Mouse (Mus musculus): ENCODE measurements at regions not wholly inside any gene's neighbourhood (a gene's known extent, or its start where the extent isn't known, plus 50 kb on each side); places are given as distances from the start of the nearest gene placed in this dataset.
A peak's percentile ranks its signal among the peaks of the same experiment; 100 is the strongest.

GRCm38 (mm10) chr12:58901931-58902330 lies 109.9 kb downstream of the Sec23a start:
- ATAC-seq: no peak
- 90% methylated on average over 3 of the region's 3 CpGs for WGBS
- no peaks in the 10 kb centered on the region for H3K27me3 ChIP-seq
- no peak overlapping the region for H3K9ac ChIP-seq
- H3K4me2 ChIP-seq: no peak overlapping the region
- no peak overlapping the region for H3K27ac ChIP-seq
- H3K36me3 ChIP-seq (ENCODE audit: poor library complexity, severe bottlenecking): no peaks in the 10 kb centered on the region
- no peak overlapping the region for H3K4me3 ChIP-seq
- H3K4me1 ChIP-seq: no peaks in the 10 kb centered on the region
- no peaks in the 10 kb centered on the region for H3K9me3 ChIP-seq (replicated peaks)

GRCm38 (mm10) chr12:58875808-58876207 lies 136.0 kb downstream of the Sec23a start:
- no peak overlapping the region for H3K9ac ChIP-seq
- no peaks in the 10 kb centered on the region for H3K27me3 ChIP-seq
- no peak overlapping the region for H3K4me2 ChIP-seq
- no peak for ATAC-seq
- H3K27ac ChIP-seq: no peak overlapping the region
- WGBS: 75% methylated on average over 2 of the region's 2 CpGs
- no peak overlapping the region for H3K4me3 ChIP-seq
- 0 out of 2 replicates have a peak, but pooled peaks cover 4% of the 10 kb centered on the region for H3K4me1 ChIP-seq
- no peaks in the 10 kb centered on the region for H3K9me3 ChIP-seq (replicated peaks)
- H3K36me3 ChIP-seq (ENCODE audit: poor library complexity, severe bottlenecking): no peaks in the 10 kb centered on the region

GRCm38 (mm10) chr12:58872465-58872864 lies 139.4 kb downstream of the Sec23a start:
- H3K9me3 ChIP-seq (replicated peaks): no peaks in the 10 kb centered on the region
- ATAC-seq: no peak
- no peak overlapping the region for H3K27ac ChIP-seq
- no peak overlapping the region for H3K4me3 ChIP-seq
- H3K36me3 ChIP-seq (ENCODE audit: poor library complexity, severe bottlenecking): no peaks in the 10 kb centered on the region
- 0 out of 2 replicates have a peak, but pooled peaks cover 4% of the 10 kb centered on the region for H3K4me1 ChIP-seq
- no peak overlapping the region for H3K9ac ChIP-seq
- no peaks in the 10 kb centered on the region for H3K27me3 ChIP-seq
- H3K4me2 ChIP-seq: no peak overlapping the region

- H3K4me3 ChIP-seq: no peak overlapping the region
- H3K4me1 ChIP-seq: no peaks in the 10 kb centered on the region
- ATAC-seq: no peak
- H3K4me2 ChIP-seq: no peak overlapping the region
- 79% methylated on average over 2 of the region's 2 CpGs for WGBS
- no peak overlapping the region for H3K27ac ChIP-seq
- H3K9ac ChIP-seq: no peak overlapping the region
- H3K9me3 ChIP-seq (replicated peaks): 0 out of 2 replicates have a peak, but pooled peaks cover 7% of the 10 kb centered on the region
- no peaks in the 10 kb centered on the region for H3K27me3 ChIP-seq
- no peaks in the 10 kb centered on the region for H3K36me3 ChIP-seq (ENCODE audit: poor library complexity, severe bottlenecking)
Observed at GRCm38 (mm10) chr12:58856498-58856897, 155.3 kb downstream of the Sec23a start.

GRCm38 (mm10) chr12:58851677-58852385 lies 160.0 kb downstream of the Sec23a start:
- H3K4me1 ChIP-seq: no peaks in the 10 kb centered on the region
- H3K4me2 ChIP-seq: no peak overlapping the region
- peak; percentile 74 for ATAC-seq
- no peak overlapping the region for H3K9ac ChIP-seq
- 0 out of 2 replicates have a peak, but pooled peaks cover 7% of the 10 kb centered on the region for H3K9me3 ChIP-seq (replicated peaks)
- H3K27me3 ChIP-seq: no peaks in the 10 kb centered on the region
- H3K36me3 ChIP-seq (ENCODE audit: poor library complexity, severe bottlenecking): no peaks in the 10 kb centered on the region
- no peak overlapping the region for H3K4me3 ChIP-seq
- H3K27ac ChIP-seq: no peak overlapping the region
- WGBS: 67% methylated on average over 6 of the region's 6 CpGs

- WGBS: 62% methylated on average over 1 of the region's 1 CpGs
- no peak overlapping the region for H3K4me2 ChIP-seq
- H3K4me3 ChIP-seq: no peak overlapping the region
- peak; percentile 53; the same call in 1 of the 2 replicates for ATAC-seq
- H3K27me3 ChIP-seq: no peaks in the 10 kb centered on the region
- H3K9me3 ChIP-seq (replicated peaks): no peaks in the 10 kb centered on the region
- no peaks in the 10 kb centered on the region for H3K36me3 ChIP-seq (ENCODE audit: poor library complexity, severe bottlenecking)
- no peak overlapping the region for H3K27ac ChIP-seq
- H3K4me1 ChIP-seq: no peaks in the 10 kb centered on the region
- H3K9ac ChIP-seq: no peak overlapping the region
Observed at GRCm38 (mm10) chr12:58829656-58830055, 182.2 kb downstream of the Sec23a start.

GRCm38 (mm10) chr12:58827864-58828263 lies 184.0 kb downstream of the Sec23a start:
- no peaks in the 10 kb centered on the region for H3K4me1 ChIP-seq
- no peak overlapping the region for H3K27ac ChIP-seq
- H3K27me3 ChIP-seq: no peaks in the 10 kb centered on the region
- no peak overlapping the region for H3K9ac ChIP-seq
- H3K9me3 ChIP-seq (replicated peaks): no peaks in the 10 kb centered on the region
- no peaks in the 10 kb centered on the region for H3K36me3 ChIP-seq (ENCODE audit: poor library complexity, severe bottlenecking)
- H3K4me2 ChIP-seq: no peak overlapping the region
- no peak for ATAC-seq
- H3K4me3 ChIP-seq: no peak overlapping the region

- no peak overlapping the region for H3K27ac ChIP-seq
- H3K4me3 ChIP-seq: no peak overlapping the region
- H3K4me2 ChIP-seq: no peak overlapping the region
- ATAC-seq: no peak
- H3K4me1 ChIP-seq: no peaks in the 10 kb centered on the region
- H3K27me3 ChIP-seq: no peaks in the 10 kb centered on the region
- H3K36me3 ChIP-seq (ENCODE audit: poor library complexity, severe bottlenecking): no peaks in the 10 kb centered on the region
- 86% methylated on average over 7 of the region's 7 CpGs for WGBS
- H3K9me3 ChIP-seq (replicated peaks): no peaks in the 10 kb centered on the region
- no peak overlapping the region for H3K9ac ChIP-seq
Observed at GRCm38 (mm10) chr12:58825139-58825921, 186.5 kb downstream of the Sec23a start.

GRCm38 (mm10) chr12:58822971-58823370 lies 188.8 kb downstream of the Sec23a start:
- WGBS: 91% methylated on average over 3 of the region's 3 CpGs

GRCm38 (mm10) chr12:58804068-58804467 lies 207.7 kb downstream of the Sec23a start:
- Histone ChIP-seq H3K9ac (no peak overlapping the region), H3K27ac (no peak overlapping the region), H3K4me2 (no peak overlapping the region), H3K9me3 (replicated peaks) (no peaks in the 10 kb centered on the region), H3K27me3 (no peaks in the 10 kb centered on the region), H3K4me1 (peaks cover 2% of the 10 kb centered on the region; the same call in 1 of the 2 replicates), H3K36me3 (ENCODE audit: poor library complexity, severe bottlenecking) (no peaks in the 10 kb centered on the region), H3K4me3 (no peak overlapping the region)
- 45% methylated on average over 6 of the region's 6 CpGs for WGBS
- ATAC-seq: peak; percentile 69; the same call in 1 of the 2 replicates

More at GRCm38 (mm10) chr12:58822971-58823370, 188.8 kb downstream of the Sec23a start:
- H3K9me3 ChIP-seq (replicated peaks): no peaks in the 10 kb centered on the region
- H3K9ac ChIP-seq: no peak overlapping the region
- no peak overlapping the region for H3K27ac ChIP-seq
- H3K4me3 ChIP-seq: no peak overlapping the region
- H3K4me2 ChIP-seq: no peak overlapping the region
- ATAC-seq: no peak
- H3K4me1 ChIP-seq: no peaks in the 10 kb centered on the region
- H3K27me3 ChIP-seq: no peaks in the 10 kb centered on the region
- H3K36me3 ChIP-seq (ENCODE audit: poor library complexity, severe bottlenecking): no peaks in the 10 kb centered on the region

GRCm38 (mm10) chr12:58802410-58802809 lies 209.4 kb downstream of the Sec23a start:
- H3K9ac ChIP-seq: no peak overlapping the region
- peak; percentile 93 for ATAC-seq
- H3K36me3 ChIP-seq (ENCODE audit: poor library complexity, severe bottlenecking): no peaks in the 10 kb centered on the region
- no peaks in the 10 kb centered on the region for H3K9me3 ChIP-seq (replicated peaks)
- H3K4me1 ChIP-seq: peaks cover 2% of the 10 kb centered on the region; the same call in 1 of the 2 replicates
- 40% methylated on average over 4 of the region's 4 CpGs for WGBS
- no peaks in the 10 kb centered on the region for H3K27me3 ChIP-seq
- no peak overlapping the region for H3K27ac ChIP-seq
- H3K4me3 ChIP-seq: no peak overlapping the region
- no peak overlapping the region for H3K4me2 ChIP-seq

Measured in forebrain, embryonic 13.5 days (tissue).